Mouse (Mus musculus) forebrain, embryonic 16.5 days (tissue): ENCODE results near the gene Ube2i. TPM values are rescaled to one million over a fixed set of nuclear protein-coding genes. Genes with fewer than 3 reads are reported as not detected.
A peak's percentile ranks its signal among the peaks of the same experiment; 100 is the strongest.

Source experiments
- ATAC-seq: fragments of 200-750 bp; cut with Nextera tagmentation; 2 replicates; pipeline ENCODE4 v1.8.0; 2017; ENCODE audit warnings: mild to moderate bottlenecking, moderate library complexity
- H3K27ac ChIP-seq: fragments of 300-500 bp; sonication (generic); 2 replicates; pipeline ENCODE4 v1.5.1; 2014; ENCODE audit warnings: low read length, control low read depth
- H3K27me3 ChIP-seq: fragments of 300-500 bp; sonication (generic); replicated peaks from 2 replicates; pipeline ENCODE4 v1.6.1; 2014; ENCODE audit warnings: low read length; ENCODE audit not compliant: control insufficient read depth, insufficient read depth
- H3K36me3 ChIP-seq: fragments of 300-500 bp; sonication (generic); 2 replicates; pipeline ENCODE4 v1.6.1; 2014; ENCODE audit not compliant: control insufficient read depth, insufficient read depth
- H3K4me1 ChIP-seq: fragments of 300-500 bp; sonication (generic); replicated peaks from 2 replicates; pipeline ENCODE4 v1.6.1; 2014; ENCODE audit warnings: low read length; ENCODE audit not compliant: control insufficient read depth, insufficient read depth
- H3K4me2 ChIP-seq: fragments of 300-500 bp; sonication (generic); 2 replicates; pipeline ENCODE4 v1.6.1; 2014; ENCODE audit warnings: mild to moderate bottlenecking, low read length, control low read depth
- H3K4me3 ChIP-seq: fragments of 300-500 bp; sonication (generic); replicated peaks from 2 replicates; pipeline ENCODE4 v1.5.1; 2014; ENCODE audit warnings: mild to moderate bottlenecking, low read length, control low read depth
- H3K9ac ChIP-seq: fragments of 300-500 bp; sonication (generic); replicated peaks from 2 replicates; pipeline ENCODE4 v1.6.1; 2014; ENCODE audit warnings: low read depth, low read length, control low read depth
- H3K9me3 ChIP-seq: fragments of 300-500 bp; sonication (generic); 2 replicates; pipeline ENCODE4 v1.6.1; 2016; ENCODE audit warnings: low read length; ENCODE audit not compliant: control insufficient read depth
- WGBS: fragments of 180-500 bp; shearing (Covaris S2); extraction: QIAGEN DNeasy Blood & Tissue Kit; methylation state at CpG from one replicate; pipeline ENCODE4 v1.1.7; 2014; 5-methylcytosine and 5-hydroxymethylcytosine counted together
- polyA plus RNA-seq: library from polyadenylated mRNA; unstranded; fragments of >200 nt; fragmentation: Nextera tagmentation; extraction: Ambion mirVana; gene quantifications from 2 replicates; pipeline ENCODE4 v1.2.1, GENCODE M21; 2015

Gene Ube2i
- polyA plus RNA-seq = 635 and 668 TPM in 2 replicates

GRCm38 (mm10) chr17:25274571-25275346 lies at the start of gene Ube2i:
TSS of gene Ube2i (minus strand) at chr17:25274622.
- peak within 1 kb of the TSS; percentile 99 for H3K27ac ChIP-seq
- H3K4me2 ChIP-seq = peak within 1 kb of the TSS; percentile 49
- no peak for ATAC-seq
- H3K9me3 ChIP-seq = no peaks in the 10 kb centered on the region
- no peaks in the 10 kb centered on the region for H3K36me3 ChIP-seq
- H3K9ac ChIP-seq = peak within 1 kb of the TSS; percentile 99
- WGBS = 84% methylated on average over 9 of the region's 9 CpGs
- 0 out of 2 replicates have a peak, but pooled peaks cover 4% of the 10 kb centered on the region for H3K27me3 ChIP-seq
- H3K4me1 ChIP-seq = peaks cover 30% of the 10 kb centered on the region
- peak within 1 kb of the TSS; percentile 100 for H3K4me3 ChIP-seq

GRCm38 (mm10) chr17:25322930-25323329 lies 48.5 kb upstream of the Ube2i start:
- Histone ChIP-seq H3K36me3 (no peaks in the 10 kb centered on the region), H3K27ac (no peak overlapping the region), H3K27me3 (no peaks in the 10 kb centered on the region), H3K9ac (no peak overlapping the region), H3K9me3 (no peaks in the 10 kb centered on the region), H3K4me1 (no peaks in the 10 kb centered on the region), H3K4me3 (no peak overlapping the region), H3K4me2 (no peak overlapping the region)
- no peak for ATAC-seq
- WGBS = 26% methylated on average over 2 of the region's 2 CpGs

- no peaks in the 10 kb centered on the region for H3K4me1 ChIP-seq
- H3K4me2 ChIP-seq = no peak overlapping the region
- H3K4me3 ChIP-seq = no peak overlapping the region
- WGBS = 88% methylated on average over 8 of the region's 8 CpGs
- ATAC-seq = no peak
- no peaks in the 10 kb centered on the region for H3K36me3 ChIP-seq
- no peaks in the 10 kb centered on the region for H3K27me3 ChIP-seq
- H3K9ac ChIP-seq = no peak overlapping the region
- H3K27ac ChIP-seq = no peak overlapping the region
- H3K9me3 ChIP-seq = no peaks in the 10 kb centered on the region
These were observed 46.4 kb upstream of the Ube2i start for GRCm38 (mm10) chr17:25320819-25321218.

GRCm38 (mm10) chr17:25318354-25318753 lies 43.9 kb upstream of the Ube2i start, which contains the start of gene Prss29:
TSS of gene Prss29 (plus strand) at chr17:25318654.
- H3K27ac ChIP-seq = no peak within 1 kb of the TSS
- H3K27me3 ChIP-seq = no peaks in the 10 kb centered on the region
- no peaks in the 10 kb centered on the region for H3K36me3 ChIP-seq
- H3K4me1 ChIP-seq = no peaks in the 10 kb centered on the region
- ATAC-seq = no peak
- H3K9ac ChIP-seq = no peak within 1 kb of the TSS
- WGBS = 73% methylated on average over 5 of the region's 5 CpGs
- H3K4me2 ChIP-seq = no peak within 1 kb of the TSS
- no peaks in the 10 kb centered on the region for H3K9me3 ChIP-seq
- no peak within 1 kb of the TSS for H3K4me3 ChIP-seq

GRCm38 (mm10) chr17:25308346-25308745 lies 33.9 kb upstream of the Ube2i start, which contains the start of gene Prss28:
TSS of gene Prss28 (plus strand) at chr17:25308646.
- H3K9ac ChIP-seq = no peak within 1 kb of the TSS
- no peaks in the 10 kb centered on the region for H3K9me3 ChIP-seq
- H3K27ac ChIP-seq = no peak within 1 kb of the TSS
- no peaks in the 10 kb centered on the region for H3K36me3 ChIP-seq
- H3K4me1 ChIP-seq = no peaks in the 10 kb centered on the region
- ATAC-seq = no peak
- no peaks in the 10 kb centered on the region for H3K27me3 ChIP-seq
- no peak within 1 kb of the TSS for H3K4me2 ChIP-seq
- 84% methylated on average over 4 of the region's 4 CpGs for WGBS
- H3K4me3 ChIP-seq = no peak within 1 kb of the TSS

GRCm38 (mm10) chr17:25298094-25298493 lies 23.7 kb upstream of the Ube2i start, which contains the start of gene Prss34:
TSS of gene Prss34 (plus strand) at chr17:25298394.
- no peaks in the 10 kb centered on the region for H3K4me1 ChIP-seq
- no peak within 1 kb of the TSS for H3K9ac ChIP-seq
- no peaks in the 10 kb centered on the region for H3K27me3 ChIP-seq
- no peak within 1 kb of the TSS for H3K4me2 ChIP-seq
- WGBS = 88% methylated on average over 5 of the region's 5 CpGs
- no peak within 1 kb of the TSS for H3K4me3 ChIP-seq
- H3K9me3 ChIP-seq = no peaks in the 10 kb centered on the region
- H3K36me3 ChIP-seq = no peaks in the 10 kb centered on the region
- no peak for ATAC-seq
- no peak within 1 kb of the TSS for H3K27ac ChIP-seq

DNA sequence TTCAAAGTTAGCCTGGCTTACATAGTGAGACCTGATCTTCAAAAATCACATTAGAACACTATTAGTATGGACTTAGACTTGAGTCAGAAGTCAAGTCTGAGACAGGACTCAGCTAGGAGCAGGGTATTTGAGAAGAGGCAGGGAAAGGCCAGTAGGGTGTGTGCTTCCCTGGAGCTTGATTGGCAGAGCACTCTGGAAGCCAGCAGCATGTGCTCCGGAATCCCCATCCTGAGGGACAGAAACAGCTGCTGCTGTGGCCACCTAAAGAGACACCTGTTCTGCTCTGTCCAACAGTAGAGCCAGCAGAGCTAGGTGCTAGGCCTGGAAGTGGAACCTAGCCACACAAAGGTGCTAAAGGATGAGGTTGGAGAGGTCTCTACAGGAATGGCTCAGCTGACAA lies 19.7 kb upstream of the Ube2i start:
- Histone ChIP-seq H3K36me3 (no peaks in the 10 kb centered on the region), H3K9me3 (no peaks in the 10 kb centered on the region), H3K4me2 (no peak overlapping the region), H3K27ac (no peak overlapping the region), H3K9ac (no peak overlapping the region), H3K27me3 (no peaks in the 10 kb centered on the region), H3K4me1 (no peaks in the 10 kb centered on the region), H3K4me3 (no peak overlapping the region)
- ATAC-seq = no peak
- WGBS = 47% methylated on average over 1 of the region's 1 CpGs

- Histone ChIP-seq H3K27ac (no peak overlapping the region), H3K4me2 (no peak overlapping the region), H3K4me1 (no peaks in the 10 kb centered on the region), H3K9me3 (no peaks in the 10 kb centered on the region), H3K4me3 (no peak overlapping the region), H3K36me3 (no peaks in the 10 kb centered on the region), H3K9ac (no peak overlapping the region), H3K27me3 (no peaks in the 10 kb centered on the region)
- no peak for ATAC-seq
- 86% methylated on average over 5 of the region's 5 CpGs for WGBS
These were observed 19.1 kb upstream of the Ube2i start for GRCm38 (mm10) chr17:25293495-25293894.

GRCm38 (mm10) chr17:25290411-25290810 lies 16.0 kb upstream of the Ube2i start:
- 27% methylated on average over 4 of the region's 4 CpGs for WGBS
- H3K27ac ChIP-seq = no peak overlapping the region
- H3K4me3 ChIP-seq = no peak overlapping the region
- no peaks in the 10 kb centered on the region for H3K4me1 ChIP-seq
- no peaks in the 10 kb centered on the region for H3K36me3 ChIP-seq
- H3K9ac ChIP-seq = no peak overlapping the region
- ATAC-seq = no peak
- no peak overlapping the region for H3K4me2 ChIP-seq
- no peaks in the 10 kb centered on the region for H3K27me3 ChIP-seq
- H3K9me3 ChIP-seq = no peaks in the 10 kb centered on the region
